Mouse (Mus musculus): ENCODE results near the gene Gpr174.
A peak's percentile ranks its signal among the peaks of the same experiment; 100 is the strongest.
"Not testable (repeated sequence)": the region's sequence is repeated elsewhere in the genome, so short reads cannot be mapped to it uniquely, and the experiment has no call there.

Gpr174 gene

GRCm38 (mm10) chrX:107255486-107256227 lies at the start of gene Gpr174:
Gene Gpr174, plus strand, starts transcription at chrX:107255878.
- DNase-seq (ENCODE audit: low spot score in 2 of 2) = no peak

- DNase-seq (ENCODE audit: low spot score in 2 of 2) = no peak
These were observed 38.0 kb upstream of the Gpr174 start for GRCm38 (mm10) chrX:107217577-107218090.

DNA sequence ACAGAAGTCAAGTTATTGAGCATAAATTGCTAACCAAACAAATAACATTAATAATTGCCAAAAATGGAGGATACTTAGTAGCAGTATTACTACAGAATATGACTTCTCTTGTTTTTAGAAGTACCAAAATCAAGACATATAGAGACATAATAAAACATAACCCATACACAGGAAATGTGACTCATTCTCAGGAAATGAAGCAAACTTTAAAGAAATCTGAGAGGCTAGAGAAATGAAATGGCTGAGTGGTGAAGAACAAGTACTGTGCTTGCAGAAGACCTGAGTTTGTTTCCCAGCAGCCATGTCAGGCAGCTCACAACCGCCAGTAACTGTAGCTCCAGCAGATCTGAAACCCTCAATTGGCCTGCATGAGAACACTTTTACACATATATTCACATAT lies 30.8 kb upstream of the Gpr174 start:
- no peak for DNase-seq (ENCODE audit: low spot score in 2 of 2)

- no peak for DNase-seq (ENCODE audit: low spot score in 2 of 2)
These were observed 24.5 kb upstream of the Gpr174 start for GRCm38 (mm10) chrX:107231214-107231613.

DNA sequence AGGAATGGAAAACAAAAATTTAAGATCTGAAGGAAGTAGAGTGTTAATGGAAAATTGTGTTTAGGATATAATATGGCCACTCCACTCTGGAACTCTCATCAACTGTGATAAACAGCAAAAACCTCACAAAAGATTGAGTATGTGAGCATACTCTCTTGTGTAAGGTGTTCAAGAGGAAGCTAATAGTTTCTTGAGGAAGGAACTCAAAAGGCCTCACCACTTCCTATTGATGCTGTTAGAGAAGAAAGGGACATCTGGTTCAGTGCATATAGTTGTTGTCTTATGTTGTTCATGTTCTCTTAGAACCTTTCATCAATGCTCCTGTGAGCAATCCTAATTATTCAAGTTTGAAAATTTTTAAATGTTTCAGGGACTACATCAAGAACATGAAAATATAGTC lies 21.0 kb upstream of the Gpr174 start:
- no peak for DNase-seq (ENCODE audit: low spot score in 2 of 2)

- DNase-seq (ENCODE audit: low spot score in 2 of 2) = no peak
These were observed 19.2 kb upstream of the Gpr174 start for GRCm38 (mm10) chrX:107236461-107236860.

- DNase-seq (ENCODE audit: low spot score in 2 of 2) = no peak
These were observed 5.3 kb upstream of the Gpr174 start for GRCm38 (mm10) chrX:107250390-107250789.

DNA sequence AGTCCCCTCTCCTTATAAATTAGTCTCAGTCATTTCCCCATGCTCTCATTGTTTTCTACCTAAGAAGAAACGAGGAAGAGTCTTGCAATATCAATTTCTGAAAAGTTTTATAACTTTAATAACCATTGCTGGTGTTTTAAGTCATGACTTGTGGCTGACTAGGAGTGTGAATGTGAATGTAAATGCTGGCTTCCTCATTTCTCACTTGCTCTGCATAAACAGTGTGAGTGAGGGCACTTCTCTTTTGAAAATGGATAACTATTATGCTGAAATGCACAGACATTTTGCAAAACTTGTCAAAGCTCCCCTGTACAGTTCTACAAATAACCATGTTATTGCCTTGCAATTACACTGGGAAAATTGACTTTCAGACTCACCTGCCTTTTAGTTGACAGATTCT lies 8.9 kb downstream of the Gpr174 start:
- no peak for DNase-seq (ENCODE audit: low spot score in 2 of 2)

DNA sequence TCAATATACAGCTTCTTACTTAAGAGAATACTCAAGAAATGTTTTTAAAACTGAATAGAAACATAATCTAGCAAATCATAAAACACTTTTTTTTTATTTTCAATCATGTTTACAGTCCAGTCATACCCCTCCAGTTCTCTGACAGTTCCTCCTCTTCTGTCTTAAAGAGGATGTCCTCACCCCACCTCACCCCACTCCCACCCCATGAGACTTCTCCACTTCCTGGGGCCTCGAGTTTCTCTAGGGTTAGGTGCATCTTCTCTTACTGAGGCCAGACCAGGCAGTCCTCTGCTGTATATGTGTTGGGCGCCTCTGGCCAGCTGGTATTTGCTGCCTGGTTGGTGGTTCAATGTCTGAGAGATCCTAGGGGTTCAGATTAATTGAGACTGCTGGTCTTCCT lies 21.9 kb downstream of the Gpr174 start:
- DNase-seq (ENCODE audit: low spot score in 2 of 2) = no peak

- no peak for DNase-seq (ENCODE audit: low spot score in 2 of 2)
These were observed 28.5 kb downstream of the Gpr174 start for GRCm38 (mm10) chrX:107284211-107284610.

GRCm38 (mm10) chrX:107297861-107298260 lies 42.2 kb downstream of the Gpr174 start:
- DNase-seq (ENCODE audit: low spot score in 2 of 2) = not testable (repeated sequence)

GRCm38 (mm10) chrX:107298761-107299160 lies 43.1 kb downstream of the Gpr174 start:
- no peak for DNase-seq (ENCODE audit: low spot score in 2 of 2)

DNA sequence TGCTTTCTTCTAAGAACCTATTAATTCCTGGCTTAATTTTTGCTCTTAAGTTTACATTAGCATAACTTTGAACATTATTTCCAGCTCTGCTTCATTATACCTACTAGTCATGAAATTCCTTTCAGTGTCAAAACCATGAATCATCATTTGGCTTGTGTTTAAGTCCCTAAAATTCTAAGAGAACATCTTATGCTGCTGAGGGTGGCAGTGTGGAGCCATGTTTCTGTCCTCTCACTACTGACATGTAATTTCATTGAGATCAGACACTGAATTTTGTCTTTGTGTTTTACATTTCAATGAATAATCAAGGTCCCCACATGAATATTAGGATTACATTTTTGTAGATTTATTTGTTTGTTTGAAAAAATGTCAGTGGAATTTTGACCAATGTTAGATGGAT lies 50.8 kb downstream of the Gpr174 start:
- DNase-seq (ENCODE audit: low spot score in 2 of 2) = no peak

DNA sequence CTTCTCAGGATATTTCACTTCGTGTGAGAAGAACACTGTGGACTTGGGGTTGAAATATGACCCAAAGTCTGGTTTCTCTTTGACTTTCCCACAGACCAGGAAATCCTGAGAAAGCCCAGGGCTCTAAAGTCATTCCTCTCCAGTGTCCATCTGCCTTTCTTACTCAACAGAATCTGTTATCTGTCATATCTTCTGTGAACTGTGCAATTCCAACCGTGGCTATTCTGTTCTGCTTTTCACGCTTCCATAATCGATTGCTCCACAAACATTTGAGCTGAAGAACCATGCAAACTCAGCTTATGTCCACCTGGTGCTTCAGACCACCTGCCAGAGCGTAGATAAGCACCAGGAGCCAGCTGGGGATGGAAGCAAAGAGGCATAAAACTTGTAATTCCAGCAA lies 56.9 kb downstream of the Gpr174 start:
- DNase-seq (ENCODE audit: low spot score in 2 of 2) = no peak

GRCm38 (mm10) chrX:107325697-107326381 lies 70.2 kb downstream of the Gpr174 start:
- no peak for DNase-seq (ENCODE audit: low spot score in 2 of 2)

DNA sequence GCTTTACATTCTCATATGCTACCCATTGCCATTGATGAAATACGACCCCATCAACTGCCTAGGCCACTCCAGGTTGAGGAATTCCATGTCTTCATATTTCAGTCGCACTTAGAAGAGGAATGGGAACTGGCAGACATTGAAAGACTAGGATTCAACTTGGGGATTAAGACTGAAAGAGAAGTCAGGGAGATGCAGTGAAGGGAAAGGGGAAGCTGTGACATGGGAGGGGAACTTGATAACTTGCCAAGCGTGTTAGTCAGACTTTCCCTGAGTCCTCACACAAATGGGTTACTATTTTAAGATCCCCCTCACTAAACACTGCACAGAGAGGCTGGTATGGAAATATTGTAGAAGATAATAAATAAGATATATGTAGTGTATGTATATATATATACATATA lies 74.2 kb downstream of the Gpr174 start:
- DNase-seq (ENCODE audit: low spot score in 2 of 2) = peak in 1 of 2 experiments; percentile 12

GRCm38 (mm10) chrX:107336609-107337008 lies 80.9 kb downstream of the Gpr174 start:
- DNase-seq (ENCODE audit: low spot score in 2 of 2) = no peak

- DNase-seq (ENCODE audit: low spot score in 2 of 2) = no peak
These were observed 86.3 kb downstream of the Gpr174 start for GRCm38 (mm10) chrX:107341980-107342379.
